Mouse (Mus musculus) hindbrain, embryonic 13.5 days (tissue): ENCODE measurements around the gene Abraxas2. TPM values are rescaled to one million over a fixed set of nuclear protein-coding genes. Genes with fewer than 3 reads are reported as not detected.

Experiments
- ATAC-seq: fragments of 200-750 bp; cut with Nextera tagmentation; 2 replicates; pipeline ENCODE4 v1.8.0; 2017; ENCODE audit warnings: moderate TSS enrichment; ENCODE audit not compliant: low FRiP score
- H3K27ac ChIP-seq: fragments of 300-500 bp; sonication (generic); 2 replicates; pipeline ENCODE4 v1.5.1; 2015; ENCODE audit warnings: inconsistent platforms, mild to moderate bottlenecking, moderate library complexity
- H3K27me3 ChIP-seq: fragments of 300-500 bp; sonication (generic); 2 replicates; pipeline ENCODE4 v1.6.1; 2015; ENCODE audit warnings: mild to moderate bottlenecking, inconsistent platforms
- H3K36me3 ChIP-seq: fragments of 300-500 bp; sonication (generic); 2 replicates; pipeline ENCODE4 v1.6.1; 2015; ENCODE audit warnings: mild to moderate bottlenecking, inconsistent platforms
- H3K4me1 ChIP-seq: fragments of 300-500 bp; sonication (generic); replicated peaks from 2 replicates; pipeline ENCODE4 v1.6.1; 2015; ENCODE audit warnings: inconsistent platforms
- H3K4me2 ChIP-seq: fragments of 300-500 bp; sonication (generic); 2 replicates; pipeline ENCODE4 v1.6.1; 2015; ENCODE audit warnings: inconsistent platforms, mild to moderate bottlenecking, moderate library complexity
- H3K4me3 ChIP-seq: fragments of 300-500 bp; sonication (generic); 2 replicates; pipeline ENCODE4 v1.5.1; 2015; ENCODE audit warnings: mild to moderate bottlenecking, inconsistent platforms
- H3K9ac ChIP-seq: fragments of 300-500 bp; sonication (generic); 2 replicates; pipeline ENCODE4 v1.6.1; 2015; ENCODE audit warnings: mild to moderate bottlenecking, inconsistent platforms
- H3K9me3 ChIP-seq: fragments of 300-500 bp; sonication (generic); 2 replicates; pipeline ENCODE4 v1.6.1; 2016; ENCODE audit warnings: inconsistent platforms
- WGBS: fragments of 180-500 bp; shearing (Covaris S2); methylation state at CpG from one replicate; pipeline ENCODE4 v1.1.7; 2015; 5-methylcytosine and 5-hydroxymethylcytosine counted together
- polyA plus RNA-seq: library from polyadenylated mRNA; unstranded; fragments of >200 nt; fragmentation: Nextera tagmentation; extraction: Ambion mirVana; gene quantifications from 2 replicates; pipeline ENCODE4 v1.2.1, GENCODE M21; 2015

Abraxas2 gene
- polyA plus RNA-seq, 1 experiment from 2014 or later = 38.7 TPM

DNA sequence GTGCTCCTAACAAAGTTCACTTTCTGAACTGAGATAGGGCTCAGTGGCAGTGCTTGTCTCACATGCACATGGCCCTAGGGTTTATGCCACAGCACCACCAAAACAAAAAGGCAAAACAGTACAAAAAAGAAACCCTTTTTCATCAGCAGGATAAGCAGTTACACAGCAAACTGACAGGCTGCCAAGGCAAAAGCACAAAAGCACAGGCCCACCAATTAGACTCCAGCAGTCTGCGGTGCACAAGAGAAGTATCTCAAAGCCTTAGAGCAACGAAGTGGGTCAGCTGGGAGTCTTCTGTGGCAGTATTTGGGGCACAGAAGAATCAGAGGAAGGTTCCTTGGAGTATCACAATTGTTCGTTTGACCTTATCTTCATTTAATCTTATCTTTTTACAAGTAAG lies 38.3 kb upstream of the Abraxas2 start:
- H3K36me3 ChIP-seq = peaks cover 16% of the 10 kb centered on the region; the same call in 1 of the 2 replicates
- H3K27ac ChIP-seq = no peak overlapping the region
- ATAC-seq = no peak
- no peak overlapping the region for H3K4me3 ChIP-seq
- WGBS = 72% methylated on average over 3 of the region's 3 CpGs
- H3K9ac ChIP-seq = no peak overlapping the region
- H3K27me3 ChIP-seq = no peaks in the 10 kb centered on the region
- no peaks in the 10 kb centered on the region for H3K9me3 ChIP-seq
- H3K4me2 ChIP-seq = no peak overlapping the region
- no peaks in the 10 kb centered on the region for H3K4me1 ChIP-seq

GRCm38 (mm10) chr7:132823832-132824231 lies 35.2 kb upstream of the Abraxas2 start:
- no peak for ATAC-seq
- H3K36me3 ChIP-seq = peaks cover 36% of the 10 kb centered on the region
- H3K4me3 ChIP-seq = no peak overlapping the region
- H3K9ac ChIP-seq = no peak overlapping the region
- no peak overlapping the region for H3K27ac ChIP-seq
- H3K9me3 ChIP-seq = no peaks in the 10 kb centered on the region
- H3K4me2 ChIP-seq = no peak overlapping the region
- no peaks in the 10 kb centered on the region for H3K4me1 ChIP-seq
- no peaks in the 10 kb centered on the region for H3K27me3 ChIP-seq

- no peak overlapping the region for H3K27ac ChIP-seq
- H3K36me3 ChIP-seq = peaks cover 36% of the 10 kb centered on the region
- H3K27me3 ChIP-seq = no peaks in the 10 kb centered on the region
- 32% methylated on average over 1 of the region's 1 CpGs for WGBS
- no peak overlapping the region for H3K4me2 ChIP-seq
- H3K9me3 ChIP-seq = no peaks in the 10 kb centered on the region
- no peak for ATAC-seq
- no peak overlapping the region for H3K4me3 ChIP-seq
- H3K9ac ChIP-seq = no peak overlapping the region
- H3K4me1 ChIP-seq = no peaks in the 10 kb centered on the region
Measured at GRCm38 (mm10) chr7:132824346-132825022, 34.5 kb upstream of the Abraxas2 start.

- Histone ChIP-seq H3K36me3 (peaks cover 50% of the 10 kb centered on the region), H3K27ac (no peak overlapping the region), H3K9me3 (no peaks in the 10 kb centered on the region), H3K27me3 (no peaks in the 10 kb centered on the region), H3K4me3 (no peak overlapping the region), H3K4me2 (no peak overlapping the region), H3K4me1 (no peaks in the 10 kb centered on the region), H3K9ac (no peak overlapping the region)
- ATAC-seq = no peak
- 85% methylated on average over 4 of the region's 4 CpGs for WGBS
Measured at GRCm38 (mm10) chr7:132830955-132831354, 28.1 kb upstream of the Abraxas2 start.

GRCm38 (mm10) chr7:132841287-132841686 lies 17.7 kb upstream of the Abraxas2 start:
- WGBS = 60% methylated on average over 5 of the region's 5 CpGs
- Histone ChIP-seq H3K4me2 (no peak overlapping the region), H3K36me3 (peaks cover 40% of the 10 kb centered on the region), H3K9me3 (no peaks in the 10 kb centered on the region), H3K4me3 (no peak overlapping the region), H3K4me1 (no peaks in the 10 kb centered on the region), H3K9ac (no peak overlapping the region), H3K27ac (no peak overlapping the region), H3K27me3 (no peaks in the 10 kb centered on the region)
- no peak for ATAC-seq

DNA sequence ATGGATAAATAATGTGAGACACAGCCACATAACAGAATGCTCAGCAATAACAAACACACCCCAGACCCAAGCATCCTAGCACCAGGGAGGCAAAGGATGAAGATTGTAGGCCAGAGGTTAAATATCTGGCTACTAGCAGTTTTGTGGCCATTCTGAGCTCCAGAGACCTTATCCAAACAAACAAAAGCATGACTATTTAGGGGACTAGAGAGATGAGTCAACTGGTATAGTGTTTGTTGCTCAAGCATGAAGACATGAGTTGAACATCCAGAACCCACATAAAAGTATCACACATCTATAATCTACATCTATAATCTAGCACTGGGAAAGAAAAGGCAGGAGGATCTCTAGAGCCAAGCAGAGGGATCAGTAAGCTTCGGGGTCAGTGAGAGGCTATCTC lies 16.6 kb upstream of the Abraxas2 start:
- H3K9ac ChIP-seq = no peak overlapping the region
- H3K4me3 ChIP-seq = no peak overlapping the region
- H3K4me2 ChIP-seq = no peak overlapping the region
- H3K9me3 ChIP-seq = no peaks in the 10 kb centered on the region
- H3K27me3 ChIP-seq = no peaks in the 10 kb centered on the region
- 96% methylated on average over 1 of the region's 1 CpGs for WGBS
- ATAC-seq = no peak
- H3K27ac ChIP-seq = no peak overlapping the region
- no peaks in the 10 kb centered on the region for H3K4me1 ChIP-seq
- peaks cover 40% of the 10 kb centered on the region for H3K36me3 ChIP-seq

DNA sequence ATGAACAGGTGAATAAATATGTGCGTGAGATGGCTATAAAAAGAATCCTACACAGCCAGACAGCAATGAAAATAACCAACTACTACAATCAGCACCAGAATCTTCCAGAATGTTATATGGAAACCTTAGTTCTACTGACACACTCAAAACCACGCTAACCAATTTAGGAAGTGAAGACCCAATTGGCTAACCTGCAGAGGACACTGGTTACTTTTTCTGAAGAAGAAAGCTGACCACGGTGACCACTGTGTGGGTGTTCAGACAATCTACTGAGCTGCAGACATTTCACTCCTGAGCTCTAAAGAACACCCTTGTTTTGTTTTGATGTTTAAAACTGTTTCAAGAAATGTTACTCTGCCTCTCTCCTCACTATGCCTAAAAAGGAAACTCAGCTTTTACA lies 15.9 kb upstream of the Abraxas2 start:
- WGBS = 92% methylated on average over 3 of the region's 3 CpGs
- no peaks in the 10 kb centered on the region for H3K9me3 ChIP-seq
- peaks cover 44% of the 10 kb centered on the region for H3K36me3 ChIP-seq
- no peak overlapping the region for H3K4me3 ChIP-seq
- H3K27ac ChIP-seq = no peak overlapping the region
- H3K9ac ChIP-seq = no peak overlapping the region
- H3K4me1 ChIP-seq = no peaks in the 10 kb centered on the region
- ATAC-seq = no peak
- H3K4me2 ChIP-seq = no peak overlapping the region
- no peaks in the 10 kb centered on the region for H3K27me3 ChIP-seq

GRCm38 (mm10) chr7:132852173-132852844 lies 6.7 kb upstream of the Abraxas2 start, which contains the start of gene Eef1akmt2:
Gene Eef1akmt2 (minus strand): TSS chr7:132852673.
- under 1% methylated on average over 37 of the region's 37 CpGs for WGBS
- Histone ChIP-seq H3K27me3 (no peaks in the 10 kb centered on the region), H3K36me3 (peaks cover 31% of the 10 kb centered on the region), H3K9me3 (no peaks in the 10 kb centered on the region), H3K4me2 (peak within 1 kb of the TSS; percentile 68), H3K27ac (peak within 1 kb of the TSS; percentile 97), H3K9ac (peak within 1 kb of the TSS; percentile 85), H3K4me3 (peak within 1 kb of the TSS; percentile 67), H3K4me1 (peaks cover 14% of the 10 kb centered on the region)
- ATAC-seq = peak; percentile 96

DNA sequence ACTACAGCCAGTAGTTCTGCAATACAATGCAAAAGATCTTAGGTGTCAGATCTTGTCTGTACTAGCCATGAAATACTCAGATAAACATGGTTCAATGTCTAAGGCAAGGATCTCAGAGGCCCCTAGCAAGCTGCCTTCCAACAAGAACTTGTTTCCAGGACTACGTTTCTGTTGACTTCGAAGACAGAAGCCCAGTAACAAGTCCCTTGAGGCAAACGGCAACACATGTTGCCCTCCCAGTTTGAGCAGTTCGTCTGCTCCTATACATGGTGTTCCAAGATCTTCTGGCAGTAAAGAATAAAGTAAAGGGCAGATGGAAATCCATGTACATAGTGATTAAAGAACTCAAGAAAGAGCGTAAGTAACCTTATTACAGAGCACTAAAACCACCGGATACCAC lies 5.7 kb upstream of the Abraxas2 start:
- WGBS = 85% methylated on average over 6 of the region's 6 CpGs
- Histone ChIP-seq H3K27me3 (no peaks in the 10 kb centered on the region), H3K36me3 (peaks cover 20% of the 10 kb centered on the region), H3K9ac (no peak overlapping the region), H3K27ac (peak overlapping the region; percentile 97), H3K9me3 (no peaks in the 10 kb centered on the region), H3K4me2 (no peak overlapping the region), H3K4me1 (peaks cover 14% of the 10 kb centered on the region), H3K4me3 (no peak overlapping the region)
- ATAC-seq = no peak

GRCm38 (mm10) chr7:132853946-132854345 lies 5.1 kb upstream of the Abraxas2 start:
- H3K9me3 ChIP-seq = no peaks in the 10 kb centered on the region
- H3K27me3 ChIP-seq = no peaks in the 10 kb centered on the region
- H3K36me3 ChIP-seq = peaks cover 14% of the 10 kb centered on the region
- no peak overlapping the region for H3K4me3 ChIP-seq
- peaks cover 18% of the 10 kb centered on the region for H3K4me1 ChIP-seq
- no peak overlapping the region for H3K27ac ChIP-seq
- H3K9ac ChIP-seq = no peak overlapping the region
- ATAC-seq = no peak
- H3K4me2 ChIP-seq = no peak overlapping the region
- 75% methylated on average over 4 of the region's 4 CpGs for WGBS

- ATAC-seq = no peak
- Histone ChIP-seq H3K9ac (no peak overlapping the region), H3K4me2 (no peak overlapping the region), H3K4me1 (peaks cover 26% of the 10 kb centered on the region), H3K27me3 (no peaks in the 10 kb centered on the region), H3K4me3 (no peak overlapping the region), H3K27ac (no peak overlapping the region), H3K9me3 (no peaks in the 10 kb centered on the region), H3K36me3 (no peaks in the 10 kb centered on the region)
- WGBS = 81% methylated on average over 1 of the region's 1 CpGs
Measured at GRCm38 (mm10) chr7:132856083-132856482, 2.9 kb upstream of the Abraxas2 start.

DNA sequence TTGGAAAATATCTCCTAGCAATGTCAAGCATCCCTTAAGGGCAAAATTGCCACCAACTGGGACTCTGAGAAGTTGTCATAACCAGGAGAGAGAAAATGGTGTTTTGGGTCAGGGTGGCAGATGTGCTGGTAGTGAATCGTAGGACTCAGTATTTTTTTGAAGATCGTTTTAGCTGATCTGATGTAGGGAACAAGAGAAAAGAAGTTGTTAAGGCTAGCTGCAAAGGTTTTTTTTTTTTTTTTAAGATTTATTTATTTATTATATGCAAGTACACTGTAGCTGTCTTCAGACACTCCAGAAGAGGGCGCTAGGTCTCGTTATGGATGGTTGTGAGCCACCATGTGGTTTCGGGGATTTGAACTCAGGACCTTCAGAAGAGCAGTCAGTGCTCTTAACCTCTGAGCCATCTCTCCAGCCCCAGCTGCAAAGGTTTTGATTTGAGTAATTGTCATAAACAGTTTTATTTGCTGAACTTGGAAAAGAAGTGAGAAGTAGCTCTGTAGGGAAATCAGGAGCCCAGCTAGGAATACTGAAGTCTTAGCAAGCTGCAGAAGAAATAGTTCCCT lies 899 bp upstream of the Abraxas2 start:
- peaks cover 23% of the 10 kb centered on the region for H3K4me1 ChIP-seq
- no peaks in the 10 kb centered on the region for H3K36me3 ChIP-seq
- no peak overlapping the region for H3K4me3 ChIP-seq
- no peaks in the 10 kb centered on the region for H3K27me3 ChIP-seq
- no peak for ATAC-seq
- H3K27ac ChIP-seq = no peak overlapping the region
- 77% methylated on average over 5 of the region's 5 CpGs for WGBS
- no peak overlapping the region for H3K9ac ChIP-seq
- H3K4me2 ChIP-seq = no peak overlapping the region
- no peaks in the 10 kb centered on the region for H3K9me3 ChIP-seq

DNA sequence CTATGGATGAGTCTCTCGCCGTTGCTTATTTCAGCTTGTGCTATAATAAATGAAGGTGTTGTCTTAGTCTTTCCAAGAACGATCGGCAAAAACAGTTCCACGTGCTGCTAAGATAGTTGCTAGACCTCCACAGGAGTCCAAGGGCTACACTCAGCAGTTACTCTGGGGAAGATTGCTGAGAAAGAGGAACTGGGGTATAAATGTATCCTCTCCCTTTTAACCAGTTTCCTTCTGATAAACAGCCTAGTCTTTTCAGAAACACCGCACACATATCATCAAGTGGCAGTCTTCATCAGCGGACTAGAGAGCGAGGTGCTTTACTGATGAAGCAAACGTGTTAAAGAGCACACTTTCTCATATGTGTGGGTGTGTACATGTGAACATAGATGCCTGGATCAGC lies 7.3 kb downstream of the Abraxas2 start:
- no peak for ATAC-seq
- H3K9me3 ChIP-seq = no peaks in the 10 kb centered on the region
- peaks cover 44% of the 10 kb centered on the region for H3K36me3 ChIP-seq
- H3K4me2 ChIP-seq = no peak overlapping the region
- H3K9ac ChIP-seq = no peak overlapping the region
- no peaks in the 10 kb centered on the region for H3K27me3 ChIP-seq
- H3K4me3 ChIP-seq = no peak overlapping the region
- peaks cover 7% of the 10 kb centered on the region; the same call in 1 of the 2 replicates for H3K4me1 ChIP-seq
- H3K27ac ChIP-seq = no peak overlapping the region
- 94% methylated on average over 9 of the region's 9 CpGs for WGBS
